Mouse (Mus musculus) embryonic fibroblast, embryonic 13.5 days (primary cell): ENCODE measurements at regions not wholly inside any gene's neighbourhood (a gene's known extent, or its start where the extent isn't known, plus 50 kb on each side); places are given as distances from the start of the nearest gene placed in this dataset.

Experiments
- CTCF ChIP-seq: IDR thresholded peaks from 2 replicates; pipeline ENCODE4 v1.5.1; 2011; ENCODE audit warnings: mild to moderate bottlenecking, control low read depth, low read length, moderate library complexity, borderline replicate concordance; ENCODE audit not compliant: insufficient read depth
- POLR2A ChIP-seq: IDR thresholded peaks from 2 replicates; pipeline ENCODE4 v1.6.1; 2011; ENCODE audit warnings: low read depth, mild to moderate bottlenecking, control low read depth, low read length, moderate library complexity

DNA sequence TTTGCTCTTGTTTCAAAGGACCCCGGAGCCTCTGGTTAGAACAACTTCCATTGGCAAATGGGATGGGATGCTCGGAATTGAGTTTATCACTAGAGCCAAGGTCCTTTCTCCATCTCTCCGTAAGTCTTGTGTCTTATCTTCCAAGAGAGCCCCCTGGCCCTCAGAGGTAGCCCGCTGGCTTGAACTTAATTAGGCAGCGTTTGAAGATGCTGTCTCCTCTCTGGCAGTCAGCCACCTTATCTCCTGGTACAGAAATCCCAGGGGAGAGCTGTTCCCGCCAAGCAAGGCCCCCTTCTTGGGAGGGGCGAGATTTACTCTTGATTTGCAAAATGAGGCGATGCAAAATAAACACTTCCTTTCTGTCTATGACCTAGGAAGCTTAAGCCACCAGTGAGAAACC, 395.2 kb upstream of the Kazn start:
- TF ChIP-seq CTCF, result no peak
- no peak for TF ChIP-seq POLR2A
